Mouse (Mus musculus) G1E (cell line): ENCODE measurements around the gene Ube4b.

Source experiments
- CTCF ChIP-seq: IDR thresholded peaks from 2 replicates; pipeline ENCODE4 v1.5.1; 2012; ENCODE audit warnings: low read depth, low read length, inconsistent platforms, mixed read lengths
- GATA2 ChIP-seq: IDR thresholded peaks from 2 replicates; pipeline ENCODE4 v1.6.1; 2012; ENCODE audit warnings: low read depth, low read length, inconsistent platforms, borderline replicate concordance
- TAL1 ChIP-seq: conservative IDR thresholded peaks from 2 replicates; pipeline ENCODE4 v1.6.1; 2012; ENCODE audit warnings: low read depth, low read length, inconsistent platforms, mixed read lengths

DNA sequence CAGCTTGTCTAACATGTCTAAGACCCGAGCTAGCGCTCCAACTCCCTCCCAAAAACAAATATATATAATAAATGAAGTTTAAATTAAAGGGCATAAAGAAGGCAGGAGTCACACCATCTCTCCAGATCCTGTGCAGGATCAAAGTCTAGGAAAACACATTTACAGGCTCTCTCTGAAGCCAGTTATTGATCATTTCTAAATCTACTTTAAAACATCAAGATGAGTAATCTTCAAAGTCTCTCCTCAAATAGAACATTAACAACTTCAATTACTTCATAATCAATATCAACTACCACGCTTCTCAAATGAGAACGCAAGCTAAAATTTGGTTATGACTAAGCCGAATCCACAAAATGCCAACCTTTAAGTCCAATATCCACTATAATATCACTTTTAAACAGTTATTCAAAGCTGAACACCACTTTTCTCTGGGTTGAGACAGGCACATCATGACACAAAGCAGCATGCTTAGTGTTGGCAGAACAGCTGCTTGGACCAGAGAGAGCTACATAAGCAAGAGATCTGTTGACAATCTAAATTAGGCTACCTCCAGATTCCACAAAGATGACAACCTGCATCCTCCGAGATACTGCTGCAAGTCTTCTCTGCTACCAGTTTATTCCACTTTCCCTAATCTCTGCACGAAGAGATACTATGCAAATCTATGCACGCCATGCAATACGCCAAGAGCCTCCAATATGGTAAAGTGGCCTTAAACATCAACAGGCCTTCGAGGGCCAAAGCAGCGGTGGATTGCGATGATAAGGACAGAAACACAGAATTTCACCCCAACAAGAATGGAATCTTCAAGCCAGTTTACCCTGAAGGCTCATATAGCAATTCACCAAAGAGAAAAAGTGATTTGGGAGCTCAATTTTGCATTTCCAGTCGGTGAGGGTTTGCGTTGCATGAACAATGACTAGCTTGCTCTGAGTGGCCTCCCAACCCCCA, 120.5 kb downstream of the Ube4b start:
- no peak for TF ChIP-seq CTCF
- no peak for TF ChIP-seq TAL1
- no peak for TF ChIP-seq GATA2
